Mouse (Mus musculus) thymus, adult 2 months (tissue): ENCODE measurements around the gene Cacnb2.

Experiments
- CTCF ChIP-seq: fragments of 200-500 bp; IDR thresholded peaks from 2 replicates; pipeline ENCODE4 v1.5.1; 2012; ENCODE audit warnings: mild to moderate bottlenecking, control low read depth, low read length, moderate library complexity, borderline replicate concordance; ENCODE audit not compliant: control insufficient read depth, poor library complexity, insufficient read depth; ENCODE audit errors: extremely low read depth
- POLR2A ChIP-seq: fragments of 200-500 bp; IDR thresholded peaks from 2 replicates; pipeline ENCODE4 v1.6.1; 2012; ENCODE audit warnings: mild to moderate bottlenecking, low read length, control low read depth, moderate library complexity; ENCODE audit not compliant: control insufficient read depth, poor library complexity, insufficient read depth; ENCODE audit errors: extremely low read depth

DNA sequence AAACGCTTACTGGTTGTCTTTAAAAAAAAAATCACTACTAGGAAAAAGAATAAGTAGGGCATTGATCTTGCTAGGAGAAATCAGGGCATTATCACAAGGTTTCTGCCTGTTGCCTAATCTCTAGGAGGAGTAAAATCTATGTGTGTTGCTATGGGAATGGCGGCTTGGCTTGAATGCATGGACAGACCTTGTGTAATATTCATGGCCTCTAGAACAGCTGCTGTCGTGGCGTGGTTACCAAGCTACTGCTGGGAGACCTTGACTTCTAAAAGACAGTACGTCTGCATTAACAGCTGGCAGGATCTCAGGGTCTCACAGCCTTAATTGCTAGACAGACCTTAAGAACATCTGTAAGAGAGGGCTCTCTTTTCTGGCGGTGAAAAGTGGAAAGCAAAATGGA lies 272.7 kb downstream of the Cacnb2 start:
- TF ChIP-seq CTCF (no peak), POLR2A (no peak)
